Comparison of ENCODE assay signal across 11 mouse cellular contexts in genomic region chr2:94059459-94059858, GRCm38 (mm10). TPM values are rescaled to one million over a fixed set of nuclear protein-coding genes. Genes with fewer than 3 reads are reported as not detected.
A peak's percentile ranks its signal among the peaks of the same experiment; 100 is the strongest.
DNase-seq lines count a peak whose midpoint lies in the region; ATAC-seq and TF ChIP-seq lines count a peak whose summit lies in the region.
"Had no signal": no experiment of that assay in that cellular context is flagged by ENCODE, and none has a peak within 500 bp of the region (broad histone marks: within the 10 kb centered on the region; RNA-seq: fewer than 3 reads in every experiment).

No protein-coding gene starts in this region.

- DNase-seq in cerebellum, postnatal 14 days: peak; percentile 25 to 51
- no peak for DNase-seq in cerebellum, adult 9-11 months
- DNase-seq in left cerebral cortex, adult 18-20 months (ENCODE audit: low spot score in 2 of 2): peak; percentile 24 to 50
- no peak for DNase-seq in left cerebral cortex, adult 9 months (ENCODE audit: low spot score in 2 of 2)
- DNase-seq in MEL (ENCODE audit: low read depth, low spot score): peak; percentile 20
- peak; percentile 11 to 43 for DNase-seq in lung, adult 18-20 months

- no peak overlapping the region for H3K4me3 ChIP-seq in MEL (ENCODE audit: control insufficient read depth in 1 of 2, insufficient read depth in 1 of 2, low read depth in 2 of 2, low read length in 2 of 2)
- H3K4me3 ChIP-seq: embryonic facial prominence, embryonic 12.5 days had no signal

- no peaks in the 10 kb centered on the region for H3K9me3 ChIP-seq in MEL (replicated peaks; ENCODE audit: insufficient read depth, low read length)
- H3K9me3 ChIP-seq: embryonic facial prominence, embryonic 12.5 days; G1E had no signal

- H3K9ac ChIP-seq in MEL (ENCODE audit: control insufficient read depth, low read depth, low read length, poor library complexity, severe bottlenecking): no peak overlapping the region
- H3K9ac ChIP-seq: embryonic facial prominence, embryonic 12.5 days had no signal

- no peaks in the 10 kb centered on the region for H3K79me2 ChIP-seq in MEL (ENCODE audit: control insufficient read depth, insufficient read depth, low read length, poor library complexity)

- no peak overlapping the region for H3K27ac ChIP-seq in MEL (ENCODE audit: control insufficient read depth, low read depth, low read length)
- H3K27ac ChIP-seq: embryonic facial prominence, embryonic 12.5 days; macrophage had no signal

- no peak for ATAC-seq in megakaryocyte, adult 5-6 weeks (ENCODE audit: poor library complexity, severe bottlenecking)
- ATAC-seq in erythroid progenitor cell, adult 5-6 weeks (replicated peaks; ENCODE audit: low FRiP score, poor library complexity, severe bottlenecking): no peak

- no peaks in the 10 kb centered on the region; a peak in 1 of 4 replicates for H3K36me3 ChIP-seq in MEL (ENCODE audit: control insufficient read depth in 1 of 2, insufficient read depth in 2 of 2, low read length in 2 of 2)
- H3K36me3 ChIP-seq: embryonic facial prominence, embryonic 12.5 days had no signal

- no peak for TF ChIP-seq POLR2A in MEL (IDR thresholded peaks at IDR 0.05; ENCODE audit: control insufficient read depth in 1 of 2, insufficient read depth in 1 of 2, low read depth in 1 of 2, low read length in 2 of 2, poor library complexity in 1 of 2)

- TF ChIP-seq RAD21 in MEL (IDR thresholded peaks at IDR 0.05; ENCODE audit: low read depth, low read length): no peak

- TF ChIP-seq CTCF in MEL (IDR thresholded peaks at IDR 0.05 in 2 of 3, conservative IDR thresholded peaks at IDR 0.05 in 1 of 3; ENCODE audit: control insufficient read depth in 1 of 3, insufficient read depth in 1 of 3, low read depth in 2 of 3, low read length in 3 of 3, poor library complexity in 1 of 3, severe bottlenecking in 1 of 3): peak; percentile 29 to 39 (median 35); a peak in 5 of 6 replicates

- no peaks in the 10 kb centered on the region for H3K4me1 ChIP-seq in MEL (ENCODE audit: control insufficient read depth in 1 of 2, insufficient read depth in 2 of 2, low read length in 2 of 2)
- H3K4me1 ChIP-seq: embryonic facial prominence, embryonic 12.5 days had no signal

- no peaks in the 10 kb centered on the region for H3K27me3 ChIP-seq in MEL (ENCODE audit: control insufficient read depth in 1 of 2, insufficient read depth in 2 of 2, low read length in 2 of 2)
- H3K27me3 ChIP-seq: embryonic facial prominence, embryonic 12.5 days had no signal

- TF ChIP-seq EP300 in MEL (IDR thresholded peaks at IDR 0.05; ENCODE audit: low read depth in 1 of 2, low read length in 2 of 2): no peak

TF ChIP-seq in MEL, 35 proteins besides CTCF, POLR2A, EP300 and RAD21:
- TF ChIP-seq NRF1 (IDR thresholded peaks at IDR 0.05; ENCODE audit: insufficient read depth, low read depth, low read length, poor library complexity, severe bottlenecking) (no peak), SMC3 (IDR thresholded peaks at IDR 0.05; ENCODE audit: low read depth, low read length) (peak; percentile 12; the same call in 1 of the 2 replicates)

RNA-seq across cellular contexts. Expression of gene Alkbh3, which starts 48.9 kb away (rescaled TPM):
- 10 to 100 TPM; 24.1 to 28.0 TPM for total RNA-seq in left cerebral cortex, adult 18-20 months (2021)
- total RNA-seq in MEL (2012; rRNA removed): not detected in 2 replicates
- not detected for polyA plus RNA-seq in MEL (2012; ENCODE audit: insufficient read depth in 1 of 2, insufficient read length in 2 of 2, low read depth in 1 of 2, low replicate concordance in 2 of 2, missing spikeins in 1 of 2)
- 64.3 and 71.6 TPM in 2 replicates for total RNA-seq in megakaryocyte, adult 5-6 weeks (2015)
- total RNA-seq in megakaryocyte, adult 5-6 weeks (2017): 26.0 and 27.2 TPM in 2 replicates
- total RNA-seq in erythroid progenitor cell, adult 5-6 weeks (2015; ENCODE audit: low replicate concordance): 9.7 and 31.4 TPM in 2 replicates
- total RNA-seq in erythroid progenitor cell, adult 5-6 weeks (2017; ENCODE audit: low replicate concordance): 5.4 and 7.8 TPM in 2 replicates

Comparison
In these comparisons a context has a peak if more than half of its experiments do, and no peak if none do; other contexts are left out.
1. DNase-seq: peak in cerebellum, postnatal 14 days (2 of 2), left cerebral cortex, adult 18-20 months (2 of 2), MEL (single experiment) and lung, adult 18-20 months (2 of 2); none in cerebellum, adult 9-11 months (single experiment) and left cerebral cortex, adult 9 months (0 of 2).